Mouse (Mus musculus) myocyte (in vitro differentiated cells): ENCODE data around the gene Apobr. TPM values are rescaled to one million over a fixed set of nuclear protein-coding genes. Genes with fewer than 3 reads are reported as not detected.
A peak's percentile ranks its signal among the peaks of the same experiment; 100 is the strongest.

Experiments used
- H3K27me3 ChIP-seq: one replicate; pipeline ENCODE4 v1.6.1; 2011; ENCODE audit not compliant: control insufficient read depth, insufficient read depth, insufficient read length
- H3K36me3 ChIP-seq: one replicate; pipeline ENCODE4 v1.6.1; 2011; ENCODE audit not compliant: control insufficient read depth, insufficient read depth
- H3K4me2 ChIP-seq: one replicate; pipeline ENCODE4 v1.6.1; 2011; ENCODE audit warnings: low read depth, control low read depth
- H3K4me3 ChIP-seq: one replicate; pipeline ENCODE4 v1.5.1; 2011; ENCODE audit warnings: mild to moderate bottlenecking, control low read depth, moderate library complexity
- H3K79me2 ChIP-seq: one replicate; pipeline ENCODE4 v1.6.1; 2011; ENCODE audit not compliant: control insufficient read depth, insufficient read depth
- H3ac ChIP-seq: one replicate; pipeline ENCODE4 v1.6.1; 2011; ENCODE audit not compliant: control insufficient read depth, insufficient read length
- CEBPB ChIP-seq: IDR thresholded peaks from 2 replicates; pipeline ENCODE4 v1.6.1; 2011; ENCODE audit warnings: mild to moderate bottlenecking, moderate library complexity; ENCODE audit not compliant: poor library complexity, insufficient read depth, severe bottlenecking
- E2F4 ChIP-seq: IDR thresholded peaks from one replicate; pipeline ENCODE4 v1.6.1; 2011; ENCODE audit warnings: mild to moderate bottlenecking, control low read depth, moderate library complexity; ENCODE audit not compliant: insufficient read depth
- MAX ChIP-seq: IDR thresholded peaks from one replicate; pipeline ENCODE4 v1.6.1; 2011; ENCODE audit warnings: low read depth, mild to moderate bottlenecking, control low read depth
- MYOD1 ChIP-seq, 3 experiments: IDR thresholded peaks; one replicate each; pipeline ENCODE4 v1.6.1; 2011; ENCODE audit warnings: control low read depth in 2 of 3, low read depth in 2 of 3, mild to moderate bottlenecking in 2 of 3, moderate library complexity in 1 of 3; ENCODE audit not compliant: insufficient read length in 2 of 3, control insufficient read depth in 1 of 3
- MYOG ChIP-seq, 3 experiments: IDR thresholded peaks; one replicate each; pipeline ENCODE4 v1.6.1; 2011; ENCODE audit warnings: control low read depth in 2 of 3, low read depth in 2 of 3, mild to moderate bottlenecking in 2 of 3; ENCODE audit not compliant: insufficient read length in 2 of 3, control insufficient read depth in 1 of 3, insufficient read depth in 1 of 3
- POLR2A ChIP-seq: IDR thresholded peaks from one replicate; pipeline ENCODE4 v1.6.1; 2011; ENCODE audit warnings: low read depth, mild to moderate bottlenecking, control low read depth, moderate library complexity; ENCODE audit not compliant: insufficient read length
- POLR2AphosphoS2 ChIP-seq: IDR thresholded peaks from one replicate; pipeline ENCODE4 v1.6.1; 2011; ENCODE audit warnings: low read depth, control low read depth; ENCODE audit not compliant: insufficient read length
- REST ChIP-seq: IDR thresholded peaks from one replicate; pipeline ENCODE4 v1.6.1; 2011; ENCODE audit warnings: mild to moderate bottlenecking, control low read depth, moderate library complexity; ENCODE audit not compliant: insufficient read depth, insufficient read length
- SRF ChIP-seq: IDR thresholded peaks from one replicate; pipeline ENCODE4 v1.6.1; 2011; ENCODE audit warnings: low read depth; ENCODE audit not compliant: control insufficient read depth, insufficient read length
- TCF12 ChIP-seq: IDR thresholded peaks from one replicate; pipeline ENCODE4 v1.6.1; 2011; ENCODE audit warnings: mild to moderate bottlenecking, control low read depth; ENCODE audit not compliant: poor library complexity, insufficient read depth, severe bottlenecking
- TCF3 ChIP-seq: IDR thresholded peaks from one replicate; pipeline ENCODE4 v1.6.1; 2011; ENCODE audit warnings: low read depth, control low read depth; ENCODE audit not compliant: insufficient read length
- USF1 ChIP-seq: IDR thresholded peaks from one replicate; pipeline ENCODE4 v1.6.1; 2011; ENCODE audit warnings: low read depth, mild to moderate bottlenecking, control low read depth, moderate library complexity
- polyA plus RNA-seq: library from polyadenylated mRNA; unstranded; fragments of >200 nt; fragmentation: generic; extraction: Trizol; gene quantifications from one replicate; pipeline ENCODE4 v1.2.1, GENCODE M21; 2012; ENCODE audit warnings: missing spikeins

The Apobr gene
- polyA plus RNA-seq, 1 experiment, result 4.7 TPM

- H3K27me3 ChIP-seq, result no peaks in the 10 kb centered on the region
- H3K4me3 ChIP-seq, result no peak overlapping the region
- H3ac ChIP-seq, result no peak overlapping the region
- H3K36me3 ChIP-seq, result no peaks in the 10 kb centered on the region
- TF ChIP-seq USF1, result no peak
- no peak for TF ChIP-seq CEBPB
- no peak for TF ChIP-seq E2F4
- TF ChIP-seq MYOD1 (IDR thresholded peaks at IDR 0.05; ENCODE audit: control insufficient read depth in 1 of 3, insufficient read length in 2 of 3, low read depth in 2 of 3), result no peak
- TF ChIP-seq POLR2AphosphoS2, result no peak
- no peak for TF ChIP-seq MAX
- TF ChIP-seq REST, result no peak
- TF ChIP-seq MYOG (IDR thresholded peaks at IDR 0.05; ENCODE audit: control insufficient read depth in 1 of 3, insufficient read depth in 1 of 3, insufficient read length in 2 of 3, low read depth in 2 of 3), result no peak
- no peak for TF ChIP-seq SRF
- TF ChIP-seq POLR2A, result no peak
- TF ChIP-seq TCF3, result no peak
- TF ChIP-seq TCF12, result no peak
- H3K79me2 ChIP-seq, result no peaks in the 10 kb centered on the region
- H3K4me2 ChIP-seq, result peak overlapping the region; percentile 18
These were observed 21.9 kb downstream of the Apobr start for GRCm38 (mm10) chr7:126606611-126607010.

- Histone ChIP-seq H3K27me3 (no peaks in the 10 kb centered on the region), H3ac (no peak overlapping the region), H3K79me2 (no peaks in the 10 kb centered on the region), H3K4me2 (peak overlapping the region; percentile 18), H3K36me3 (no peaks in the 10 kb centered on the region), H3K4me3 (no peak overlapping the region)
- TF ChIP-seq USF1, result no peak
- TF ChIP-seq CEBPB, result peak; percentile 62; the same call in 1 of the 2 replicates
These were observed 22.3 kb downstream of the Apobr start for GRCm38 (mm10) chr7:126607064-126607463.

- Histone ChIP-seq H3K27me3 (no peaks in the 10 kb centered on the region), H3K36me3 (no peaks in the 10 kb centered on the region), H3ac (no peak overlapping the region), H3K4me2 (no peak overlapping the region), H3K4me3 (no peak overlapping the region), H3K79me2 (no peaks in the 10 kb centered on the region)
- TF ChIP-seq TCF3 (no peak), REST (no peak), E2F4 (no peak), TCF12 (no peak), SRF (no peak), POLR2A (no peak), MAX (no peak), CEBPB (no peak), POLR2AphosphoS2 (no peak), USF1 (no peak), MYOG (IDR thresholded peaks at IDR 0.05; ENCODE audit: control insufficient read depth in 1 of 3, insufficient read depth in 1 of 3, insufficient read length in 2 of 3, low read depth in 2 of 3) (no peak), MYOD1 (IDR thresholded peaks at IDR 0.05; ENCODE audit: control insufficient read depth in 1 of 3, insufficient read length in 2 of 3, low read depth in 2 of 3) (no peak)
These were observed 23.1 kb downstream of the Apobr start for GRCm38 (mm10) chr7:126607796-126608195.

GRCm38 (mm10) chr7:126612736-126613135, 28.0 kb downstream of the Apobr start:
- Histone ChIP-seq H3K36me3 (no peaks in the 10 kb centered on the region), H3ac (no peak overlapping the region), H3K4me2 (no peak overlapping the region), H3K27me3 (no peaks in the 10 kb centered on the region), H3K4me3 (no peak overlapping the region), H3K79me2 (no peaks in the 10 kb centered on the region)
- no peak for TF ChIP-seq E2F4
- no peak for TF ChIP-seq POLR2A
- TF ChIP-seq TCF12, result no peak
- TF ChIP-seq CEBPB, result no peak
- TF ChIP-seq REST, result no peak
- TF ChIP-seq MYOG (IDR thresholded peaks at IDR 0.05; ENCODE audit: control insufficient read depth in 1 of 3, insufficient read depth in 1 of 3, insufficient read length in 2 of 3, low read depth in 2 of 3), result no peak
- TF ChIP-seq TCF3, result no peak
- TF ChIP-seq POLR2AphosphoS2, result no peak
- TF ChIP-seq MAX, result no peak
- TF ChIP-seq USF1, result no peak
- TF ChIP-seq MYOD1 (IDR thresholded peaks at IDR 0.05; ENCODE audit: control insufficient read depth in 1 of 3, insufficient read length in 2 of 3, low read depth in 2 of 3), result no peak
- no peak for TF ChIP-seq SRF

GRCm38 (mm10) chr7:126616707-126617106, 32.0 kb downstream of the Apobr start:
- TF ChIP-seq POLR2AphosphoS2, result peak; percentile 38
- no peak for TF ChIP-seq REST
- H3K36me3 ChIP-seq, result peaks cover 7% of the 10 kb centered on the region
- H3ac ChIP-seq, result no peak overlapping the region
- H3K4me3 ChIP-seq, result no peak overlapping the region
- H3K79me2 ChIP-seq, result no peaks in the 10 kb centered on the region
- H3K4me2 ChIP-seq, result no peak overlapping the region
- no peaks in the 10 kb centered on the region for H3K27me3 ChIP-seq
